Mouse (Mus musculus) monocyte, adult 5-6 weeks (primary cell): ENCODE data around the gene Txnl4b. TPM values are rescaled to one million over a fixed set of nuclear protein-coding genes. Genes with fewer than 3 reads are reported as not detected.

Experiments used
- ATAC-seq: fragments of 153-309, 156-312 bp; replicated peaks from 2 replicates; pipeline ENCODE4 v1.8.0; 2017; ENCODE audit warnings: mild to moderate bottlenecking; ENCODE audit not compliant: low TSS enrichment, insufficient number of reproducible peaks, severe bottlenecking, poor library complexity, low FRiP score
- total RNA-seq: library from RNA; stranded (forward); fragments of 200-1000, 200-491, 200-594 nt; gene quantifications from 3 replicates; pipeline ENCODE4 v1.2.3, GENCODE M21; 2017

Gene Txnl4b
- total RNA-seq = 8.9 to 10.1 TPM (median 9.8 TPM) in 3 replicates

- ATAC-seq = peak; percentile 95
These were observed at the start of gene Txnl4b, which contains the start of gene Dhx38 for GRCm38 (mm10) chr8:109565498-109566333. Txnl4b (plus strand) TSS chr8:109565892. Dhx38 (minus strand) TSS chr8:109565861.

GRCm38 (mm10) chr8:109524008-109524407 is 41.7 kb upstream of the Txnl4b start:
- ATAC-seq = no peak

GRCm38 (mm10) chr8:109535140-109535990 is 30.3 kb upstream of the Txnl4b start:
- no peak for ATAC-seq

GRCm38 (mm10) chr8:109536703-109537102 is 29.0 kb upstream of the Txnl4b start:
- ATAC-seq = 0 out of 2 replicates have a peak, but pooled peaks have one; percentile 36

- no peak for ATAC-seq
These were observed 23.5 kb upstream of the Txnl4b start for GRCm38 (mm10) chr8:109542165-109542564.

- no peak for ATAC-seq
These were observed 22.8 kb upstream of the Txnl4b start for GRCm38 (mm10) chr8:109542748-109543519.

- ATAC-seq = no peak
These were observed 21.6 kb upstream of the Txnl4b start for GRCm38 (mm10) chr8:109544049-109544448.

GRCm38 (mm10) chr8:109551663-109552062 is 14.0 kb upstream of the Txnl4b start:
- no peak for ATAC-seq

GRCm38 (mm10) chr8:109563881-109564280 is 1.8 kb upstream of the Txnl4b start:
- ATAC-seq = no peak

- no peak for ATAC-seq
These were observed 926 bp upstream of the Txnl4b start for GRCm38 (mm10) chr8:109564766-109565165.

GRCm38 (mm10) chr8:109571139-109571538 is 5.4 kb downstream of the Txnl4b start:
- no peak for ATAC-seq

- ATAC-seq = no peak
These were observed 10.6 kb downstream of the Txnl4b start for GRCm38 (mm10) chr8:109576311-109576710.

GRCm38 (mm10) chr8:109578900-109579301 is 13.2 kb downstream of the Txnl4b start, which contains the start of gene Hp:
Hp (minus strand) TSS chr8:109579172.
- ATAC-seq = peak; percentile 40; the same call in 1 of the 2 replicates

GRCm38 (mm10) chr8:109584293-109584692 is 18.6 kb downstream of the Txnl4b start:
- no peak for ATAC-seq

- ATAC-seq = no peak
These were observed 19.1 kb downstream of the Txnl4b start for GRCm38 (mm10) chr8:109584830-109585229.

- ATAC-seq = peak; percentile 91
These were observed 20.0 kb downstream of the Txnl4b start for GRCm38 (mm10) chr8:109585652-109586051.

GRCm38 (mm10) chr8:109586972-109587504 is 21.3 kb downstream of the Txnl4b start:
- ATAC-seq = no peak

- no peak for ATAC-seq
These were observed 25.2 kb downstream of the Txnl4b start for GRCm38 (mm10) chr8:109590901-109591300.
